Mouse (Mus musculus) forebrain, embryonic 15.5 days (tissue): ENCODE measurements around the gene Mcm9. TPM values are rescaled to one million over a fixed set of nuclear protein-coding genes. Genes with fewer than 3 reads are reported as not detected.
"Not testable (repeated sequence)": the region's sequence is repeated elsewhere in the genome, so short reads cannot be mapped to it uniquely, and the experiment has no call there.

Experiments used
- ATAC-seq: fragments of 200-750 bp; cut with Nextera tagmentation; replicated peaks from 2 replicates; pipeline ENCODE4 v1.8.0; 2017; ENCODE audit warnings: mild to moderate bottlenecking, moderate TSS enrichment, moderate library complexity
- H3K27ac ChIP-seq: fragments of 300-500 bp; sonication (generic); replicated peaks from 2 replicates; pipeline ENCODE4 v1.5.1; 2015; ENCODE audit warnings: mild to moderate bottlenecking, inconsistent platforms
- H3K27me3 ChIP-seq: fragments of 300-500 bp; sonication (generic); 2 replicates; pipeline ENCODE4 v1.6.1; 2015; ENCODE audit warnings: inconsistent platforms
- H3K36me3 ChIP-seq: fragments of 300-500 bp; sonication (generic); 2 replicates; pipeline ENCODE4 v1.6.1; 2015; ENCODE audit warnings: mild to moderate bottlenecking, inconsistent platforms
- H3K4me1 ChIP-seq: fragments of 300-500 bp; sonication (generic); 2 replicates; pipeline ENCODE4 v1.6.1; 2015; ENCODE audit warnings: inconsistent platforms
- H3K4me2 ChIP-seq: fragments of 300-500 bp; sonication (generic); replicated peaks from 2 replicates; pipeline ENCODE4 v1.6.1; 2015; ENCODE audit warnings: mild to moderate bottlenecking, inconsistent platforms
- H3K4me3 ChIP-seq: fragments of 300-500 bp; sonication (generic); 2 replicates; pipeline ENCODE4 v1.5.1; 2015; ENCODE audit warnings: mild to moderate bottlenecking, inconsistent platforms
- H3K9ac ChIP-seq: fragments of 300-500 bp; sonication (generic); replicated peaks from 2 replicates; pipeline ENCODE4 v1.6.1; 2015; ENCODE audit warnings: mild to moderate bottlenecking, inconsistent platforms
- H3K9me3 ChIP-seq: fragments of 300-500 bp; sonication (generic); 2 replicates; pipeline ENCODE4 v1.6.1; 2016; ENCODE audit warnings: inconsistent platforms
- WGBS: fragments of 180-500 bp; shearing (Covaris S2); methylation state at CpG from one replicate; pipeline ENCODE4 v1.1.7; 2015; ENCODE audit warnings: mixed read lengths; 5-methylcytosine and 5-hydroxymethylcytosine counted together
- polyA plus RNA-seq: library from polyadenylated mRNA; unstranded; fragments of >200 nt; fragmentation: Nextera tagmentation; extraction: Ambion mirVana; gene quantifications from 2 replicates; pipeline ENCODE4 v1.2.1, GENCODE M21; 2015

The Mcm9 gene
- 9.5 and 10.2 TPM in 2 replicates for polyA plus RNA-seq

DNA sequence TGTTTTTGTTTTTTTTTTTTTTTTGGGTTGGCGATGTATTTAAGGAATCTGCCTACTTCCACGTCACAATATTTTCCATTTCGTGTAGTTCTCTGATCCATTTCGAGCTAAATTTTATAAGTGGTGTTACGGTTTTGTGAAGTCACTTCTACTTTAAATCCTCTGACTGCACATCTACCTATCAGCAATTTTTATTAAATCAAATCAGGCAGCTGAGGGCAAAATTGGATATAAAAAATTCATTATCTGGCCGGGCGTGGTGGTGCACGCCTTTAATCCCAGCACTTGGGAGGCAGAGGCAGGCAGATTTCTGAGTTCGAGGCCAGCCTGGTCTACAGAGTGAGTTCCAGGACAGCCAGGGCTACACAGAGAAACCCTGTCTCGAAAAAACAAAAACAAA, at the start of gene Mcm9:
Mcm9 (minus strand) TSS at position 101 of the 400 bp plus-strand sequence.
- H3K27me3 ChIP-seq, H3K4me1 ChIP-seq, H3K9me3 ChIP-seq, H3K36me3 ChIP-seq: not testable (repeated sequence)
- Histone ChIP-seq H3K4me3 (peak within 1 kb of the TSS; percentile 67), H3K27ac (peak within 1 kb of the TSS; percentile 83), H3K9ac (peak within 1 kb of the TSS; percentile 60), H3K4me2 (peak within 1 kb of the TSS; percentile 52)
- WGBS: 60% methylated on average over 10 of the region's 10 CpGs
- ATAC-seq: peak; percentile 0; the same call in 1 of the 2 replicates

GRCm38 (mm10) chr10:53661788-53662187, 31.5 kb upstream of the Mcm9 start:
- WGBS: 78% methylated on average over 4 of the region's 4 CpGs
- Histone ChIP-seq H3K4me1 (no peaks in the 10 kb centered on the region), H3K27me3 (no peaks in the 10 kb centered on the region), H3K27ac (no peak overlapping the region), H3K4me2 (no peak overlapping the region), H3K4me3 (no peak overlapping the region), H3K36me3 (no peaks in the 10 kb centered on the region), H3K9ac (no peak overlapping the region), H3K9me3 (no peaks in the 10 kb centered on the region)
- no peak for ATAC-seq

DNA sequence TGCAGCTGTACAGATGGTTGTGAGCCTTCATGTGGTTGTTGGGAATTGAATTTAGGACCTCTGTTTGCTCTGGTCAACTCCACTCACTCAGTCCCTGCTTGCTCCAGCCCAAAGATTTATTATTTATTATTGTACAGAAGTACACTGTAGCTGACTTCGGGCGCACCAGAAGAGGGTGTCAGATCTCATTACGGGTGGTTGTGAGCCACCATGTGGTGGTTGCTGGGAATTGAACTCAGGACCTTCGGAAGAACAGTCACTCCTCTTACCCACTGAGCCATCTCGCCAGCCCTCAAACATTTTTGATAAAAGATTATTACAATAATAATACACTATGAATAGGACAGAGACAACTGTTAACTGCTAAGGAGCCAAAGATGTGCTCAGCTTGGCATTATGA, 24.0 kb upstream of the Mcm9 start:
- H3K9ac ChIP-seq, H3K9me3 ChIP-seq, H3K36me3 ChIP-seq, H3K27ac ChIP-seq, H3K4me2 ChIP-seq, ATAC-seq, H3K4me3 ChIP-seq, H3K27me3 ChIP-seq, H3K4me1 ChIP-seq: not testable (repeated sequence)
- 87% methylated on average over 5 of the region's 5 CpGs for WGBS

GRCm38 (mm10) chr10:53650683-53651082, 20.4 kb upstream of the Mcm9 start:
- no peak overlapping the region for H3K4me2 ChIP-seq
- WGBS: 76% methylated on average over 2 of the region's 2 CpGs
- H3K9ac ChIP-seq: no peak overlapping the region
- ATAC-seq: no peak
- H3K9me3 ChIP-seq: no peaks in the 10 kb centered on the region
- no peaks in the 10 kb centered on the region for H3K27me3 ChIP-seq
- H3K4me3 ChIP-seq: no peak overlapping the region
- H3K4me1 ChIP-seq: no peaks in the 10 kb centered on the region
- no peak overlapping the region for H3K27ac ChIP-seq
- no peaks in the 10 kb centered on the region for H3K36me3 ChIP-seq

DNA sequence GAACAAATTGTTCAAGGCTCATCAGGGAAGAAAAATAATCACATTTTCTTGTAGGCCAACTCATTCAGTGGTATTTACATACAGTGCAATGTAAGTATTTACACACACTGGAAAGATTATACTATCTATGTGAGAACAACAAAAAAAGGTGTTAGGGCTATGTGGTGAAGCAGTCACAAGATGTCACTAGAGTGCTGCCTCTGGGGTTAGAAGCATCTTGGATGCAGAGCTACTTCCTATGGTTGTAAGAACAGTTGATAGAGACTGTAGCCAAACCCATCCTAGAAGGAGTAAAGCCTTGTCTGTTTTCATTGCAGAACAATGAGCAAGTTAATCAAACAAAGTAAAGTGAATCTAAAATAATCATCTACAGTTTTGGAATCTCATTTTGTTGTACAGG, 11.3 kb upstream of the Mcm9 start:
- H3K27ac ChIP-seq: no peak overlapping the region
- ATAC-seq: peak; percentile 85
- H3K4me2 ChIP-seq: no peak overlapping the region
- no peaks in the 10 kb centered on the region for H3K27me3 ChIP-seq
- no peaks in the 10 kb centered on the region for H3K9me3 ChIP-seq
- no peak overlapping the region for H3K4me3 ChIP-seq
- no peak overlapping the region for H3K9ac ChIP-seq
- H3K4me1 ChIP-seq: no peaks in the 10 kb centered on the region
- no peaks in the 10 kb centered on the region for H3K36me3 ChIP-seq

GRCm38 (mm10) chr10:53635246-53635971, 5.2 kb upstream of the Mcm9 start:
- WGBS: 85% methylated on average over 13 of the region's 13 CpGs
- no peak overlapping the region for H3K4me3 ChIP-seq

GRCm38 (mm10) chr10:53634160-53634559, 3.9 kb upstream of the Mcm9 start:
- no peak overlapping the region for H3K27ac ChIP-seq
- no peak overlapping the region for H3K4me3 ChIP-seq
- WGBS: 71% methylated on average over 10 of the region's 10 CpGs
- ATAC-seq: no peak
- no peak overlapping the region for H3K4me2 ChIP-seq
- no peak overlapping the region for H3K9ac ChIP-seq
- no peaks in the 10 kb centered on the region for H3K36me3 ChIP-seq
- no peaks in the 10 kb centered on the region for H3K27me3 ChIP-seq
- no peaks in the 10 kb centered on the region for H3K9me3 ChIP-seq
- peaks cover under 1% of the 10 kb centered on the region; the same call in 1 of the 2 replicates for H3K4me1 ChIP-seq

More at GRCm38 (mm10) chr10:53635246-53635971, 5.2 kb upstream of the Mcm9 start:
- no peak overlapping the region for H3K27ac ChIP-seq
- no peaks in the 10 kb centered on the region for H3K4me1 ChIP-seq
- H3K4me2 ChIP-seq: no peak overlapping the region
- no peak overlapping the region for H3K9ac ChIP-seq
- ATAC-seq: no peak
- H3K27me3 ChIP-seq: no peaks in the 10 kb centered on the region
- no peaks in the 10 kb centered on the region for H3K36me3 ChIP-seq
- H3K9me3 ChIP-seq: no peaks in the 10 kb centered on the region

GRCm38 (mm10) chr10:53629918-53630250, 355 bp downstream of the Mcm9 start:
- ATAC-seq: peak; percentile 97

DNA sequence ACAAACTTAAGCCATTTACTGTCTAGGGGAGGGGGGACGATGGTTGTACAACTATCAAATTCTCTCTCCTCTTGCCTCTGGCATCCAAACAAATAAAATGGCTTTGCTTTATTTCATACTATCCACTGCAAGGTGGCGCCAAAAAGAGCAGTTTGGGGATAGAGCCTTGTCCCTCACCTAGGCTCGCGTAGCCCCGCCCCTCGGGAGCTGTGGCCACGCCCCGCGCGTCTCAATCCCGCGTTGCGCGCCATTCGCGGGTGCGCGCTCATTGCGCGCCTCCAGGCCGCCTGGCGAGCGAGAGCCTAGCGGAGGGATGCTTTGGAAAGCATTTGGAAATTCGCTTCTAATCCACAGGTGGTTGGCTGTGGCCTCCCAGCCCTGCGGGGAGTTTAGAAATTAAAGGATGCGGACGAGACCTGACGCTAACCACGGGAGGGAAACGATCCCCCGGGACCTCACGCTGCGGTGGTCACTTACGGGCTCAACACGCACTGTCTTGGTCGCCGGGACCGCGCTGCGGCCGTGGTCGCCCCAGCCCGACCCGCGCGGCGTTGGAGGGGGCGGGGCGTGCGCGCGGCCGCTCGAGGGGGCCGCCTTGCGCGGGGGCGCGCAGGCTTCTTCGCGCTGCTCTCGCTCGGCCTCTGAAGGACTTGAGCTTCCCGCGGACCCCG, 857 bp downstream of the Mcm9 start:
- Histone ChIP-seq H3K27me3 (no peaks in the 10 kb centered on the region), H3K4me1 (peaks cover 5% of the 10 kb centered on the region; the same call in 1 of the 2 replicates)
- under 1% methylated on average over 67 of the region's 67 CpGs for WGBS

More at GRCm38 (mm10) chr10:53629918-53630250, 355 bp downstream of the Mcm9 start:
- no peaks in the 10 kb centered on the region for H3K36me3 ChIP-seq
- H3K27me3 ChIP-seq: no peaks in the 10 kb centered on the region
- H3K4me3 ChIP-seq: peak overlapping the region; percentile 67
- H3K9ac ChIP-seq: peak overlapping the region; percentile 60
- peaks cover 5% of the 10 kb centered on the region; the same call in 1 of the 2 replicates for H3K4me1 ChIP-seq
- peak overlapping the region; percentile 52 for H3K4me2 ChIP-seq
- no peaks in the 10 kb centered on the region for H3K9me3 ChIP-seq
- under 1% methylated on average over 35 of the region's 35 CpGs for WGBS
- H3K27ac ChIP-seq: peak overlapping the region; percentile 83

DNA sequence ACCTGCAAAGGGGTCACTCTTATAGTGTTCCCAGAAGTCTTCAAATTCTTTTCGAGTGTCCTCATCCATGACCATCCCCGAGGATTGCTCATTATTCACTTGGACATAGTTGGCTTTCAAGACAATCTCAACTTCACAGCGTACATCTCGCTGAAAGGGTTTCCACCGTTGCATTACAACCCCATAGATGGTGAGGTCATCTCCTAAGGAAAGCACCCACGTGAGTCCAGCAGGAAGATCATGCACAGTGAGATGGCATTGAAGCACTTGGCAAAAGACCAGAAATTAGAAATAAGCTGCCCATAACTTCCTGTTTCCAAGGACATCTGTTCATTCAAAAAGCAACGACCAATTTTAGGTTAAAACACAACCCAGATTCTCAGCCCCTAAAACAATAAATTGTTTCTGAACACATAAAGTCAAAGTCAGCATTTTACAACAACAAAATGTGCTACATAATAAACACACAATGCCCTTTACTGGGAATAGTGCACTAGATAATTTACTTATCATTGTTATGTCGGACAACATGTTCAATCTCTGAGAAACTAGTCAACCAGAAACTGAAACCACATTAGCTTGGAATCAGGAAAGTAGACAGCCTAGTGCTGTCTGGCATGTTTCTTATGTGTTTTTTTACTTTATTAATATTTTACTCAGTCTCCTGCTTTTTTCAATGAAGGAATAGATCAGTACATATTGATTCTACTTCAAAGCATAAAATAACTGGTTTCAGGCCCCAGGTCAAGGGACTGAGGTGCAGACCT, 14.2 kb downstream of the Mcm9 start:
- 87% methylated on average over 8 of the region's 8 CpGs for WGBS
- Histone ChIP-seq H3K27ac (no peak overlapping the region), H3K36me3 (peaks cover 17% of the 10 kb centered on the region), H3K4me3 (no peak overlapping the region), H3K27me3 (no peaks in the 10 kb centered on the region), H3K4me2 (no peak overlapping the region), H3K4me1 (0 out of 2 replicates have a peak, but pooled peaks cover 4% of the 10 kb centered on the region), H3K9me3 (no peaks in the 10 kb centered on the region), H3K9ac (no peak overlapping the region)
- no peak for ATAC-seq

More for the DNA sequence above, 857 bp downstream of the Mcm9 start:
- ATAC-seq: peak; percentile 80
- peak overlapping the region; percentile 83 for H3K27ac ChIP-seq
- peak overlapping the region; percentile 67 for H3K4me3 ChIP-seq
- no peaks in the 10 kb centered on the region for H3K9me3 ChIP-seq
- H3K4me2 ChIP-seq: peak overlapping the region; percentile 52
- peak overlapping the region; percentile 60 for H3K9ac ChIP-seq
- no peaks in the 10 kb centered on the region for H3K36me3 ChIP-seq

GRCm38 (mm10) chr10:53613955-53614354, 16.3 kb downstream of the Mcm9 start:
- no peak overlapping the region for H3K4me2 ChIP-seq
- H3K27ac ChIP-seq: no peak overlapping the region
- 90% methylated on average over 1 of the region's 1 CpGs for WGBS
- no peak for ATAC-seq
- H3K36me3 ChIP-seq: peaks cover 28% of the 10 kb centered on the region
- no peaks in the 10 kb centered on the region for H3K27me3 ChIP-seq
- H3K4me3 ChIP-seq: no peak overlapping the region
- H3K9me3 ChIP-seq: no peaks in the 10 kb centered on the region
- 0 out of 2 replicates have a peak, but pooled peaks cover 4% of the 10 kb centered on the region for H3K4me1 ChIP-seq
- no peak overlapping the region for H3K9ac ChIP-seq

DNA sequence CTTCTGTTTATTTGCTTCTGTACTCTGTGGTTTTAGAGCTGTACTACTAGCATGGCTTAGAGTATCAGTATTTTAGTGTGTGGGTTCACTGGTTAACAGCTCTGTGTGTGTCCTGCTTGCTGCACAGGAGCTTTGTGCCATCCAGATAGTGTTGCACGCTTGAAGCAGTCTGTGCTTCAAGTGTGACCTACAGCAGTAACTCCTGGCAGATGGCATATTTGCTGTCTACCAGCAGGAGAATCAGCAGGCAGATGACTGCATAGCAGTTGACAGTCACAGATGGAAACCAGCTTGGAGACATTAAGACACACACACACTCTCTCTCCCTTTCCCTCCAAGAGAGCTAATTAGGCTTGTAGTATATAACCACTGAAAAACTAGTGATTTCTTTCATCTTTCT, 18.1 kb downstream of the Mcm9 start:
- Histone ChIP-seq H3K36me3 (peaks cover 38% of the 10 kb centered on the region), H3K9me3 (no peaks in the 10 kb centered on the region), H3K4me2 (no peak overlapping the region), H3K27ac (peak overlapping the region; percentile 77), H3K27me3 (no peaks in the 10 kb centered on the region), H3K4me3 (no peak overlapping the region), H3K4me1 (0 out of 2 replicates have a peak, but pooled peaks cover 4% of the 10 kb centered on the region), H3K9ac (no peak overlapping the region)
- ATAC-seq: peak; percentile 93
- WGBS: 61% methylated on average over 1 of the region's 1 CpGs
